Mouse (Mus musculus) urinary bladder, postnatal 36 days (tissue): ENCODE measurements around the gene Nckap5.
"Not testable (repeated sequence)": the region's sequence is repeated elsewhere in the genome, so short reads cannot be mapped to it uniquely, and the experiment has no call there.

Experiments used
- DNase-seq, 2 experiments: peaks; one replicate each; pipeline ENCODE4 v3.0.0; 2022; ENCODE audit warnings: low spot score in 2 of 2, mixed read lengths in 1 of 2

Nckap5 gene

DNA sequence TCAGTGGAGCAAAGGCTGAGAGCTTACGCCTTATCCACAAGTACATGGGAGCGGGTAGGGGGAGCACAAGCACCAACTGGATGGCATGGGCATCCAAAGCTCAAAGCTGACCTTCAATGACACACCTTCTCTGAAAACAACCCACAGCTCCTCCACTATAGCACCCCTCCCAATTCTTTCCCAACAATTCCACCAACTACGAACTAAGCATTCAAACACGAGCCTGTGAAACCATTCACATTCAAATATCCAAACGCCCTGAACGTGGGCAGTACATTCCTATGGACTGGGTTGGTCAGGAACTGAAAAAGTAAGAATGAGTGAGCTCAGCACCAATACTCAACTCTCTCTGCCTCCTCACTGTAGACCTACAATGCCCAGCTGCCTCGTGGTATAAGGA lies 646.8 kb downstream of the Nckap5 start:
- no peak for DNase-seq

DNA sequence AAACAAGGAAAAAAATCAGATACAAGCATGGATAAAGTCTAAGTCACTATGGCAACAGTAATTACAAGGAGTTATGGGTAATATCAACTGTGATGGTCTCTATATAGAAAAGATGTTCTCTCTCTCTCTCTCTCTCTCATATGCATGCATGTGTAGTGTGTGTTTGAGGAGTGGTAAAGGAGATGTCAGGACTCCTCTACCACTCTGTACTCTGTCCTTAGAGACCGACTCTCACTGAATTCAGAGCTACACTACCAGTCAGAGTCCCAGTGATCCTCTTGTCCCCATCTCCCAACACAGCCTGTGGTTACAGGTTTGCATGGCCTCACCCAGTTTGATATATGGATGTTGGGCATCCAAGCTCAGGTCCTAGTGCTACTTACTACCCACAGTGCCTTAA lies 662.0 kb downstream of the Nckap5 start:
- DNase-seq, result no peak

DNA sequence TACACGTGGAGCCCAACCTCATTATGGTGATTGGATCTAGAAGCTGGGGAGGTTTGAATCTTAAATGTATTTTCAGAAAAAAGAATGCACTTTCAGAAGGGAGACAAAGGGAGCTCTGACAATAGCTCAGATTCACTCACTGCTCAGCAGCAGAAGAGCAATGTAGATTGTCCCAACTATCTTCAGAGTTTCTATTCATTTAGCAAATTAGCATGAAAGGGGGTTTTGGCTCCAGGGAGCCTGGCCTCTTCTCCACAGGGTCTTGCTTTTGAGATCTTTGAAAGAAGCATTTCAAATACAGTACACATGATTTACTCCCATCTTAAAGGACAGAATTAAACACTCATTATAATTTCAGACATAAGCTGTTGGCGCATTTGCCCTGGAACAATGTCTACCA lies 662.5 kb downstream of the Nckap5 start:
- no peak for DNase-seq

DNA sequence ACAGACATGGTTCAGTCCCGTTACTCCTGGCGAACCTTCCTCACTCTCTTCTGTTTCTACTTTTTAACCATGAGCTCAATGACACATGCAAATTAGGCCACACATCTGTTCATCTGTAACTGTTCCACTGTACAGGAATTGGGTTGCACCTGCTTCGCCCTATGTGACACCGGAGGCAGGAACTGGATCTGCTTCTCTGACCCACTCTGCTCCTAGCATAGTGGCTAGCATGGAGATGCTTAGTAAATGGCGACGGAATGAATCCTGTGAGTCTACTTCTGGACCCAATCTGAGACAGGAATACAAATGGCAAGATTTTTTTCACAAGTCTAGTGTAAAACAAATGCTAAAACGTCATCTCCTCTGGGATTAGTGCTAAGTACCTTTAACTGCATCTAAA lies 663.1 kb downstream of the Nckap5 start:
- DNase-seq, result no peak

DNA sequence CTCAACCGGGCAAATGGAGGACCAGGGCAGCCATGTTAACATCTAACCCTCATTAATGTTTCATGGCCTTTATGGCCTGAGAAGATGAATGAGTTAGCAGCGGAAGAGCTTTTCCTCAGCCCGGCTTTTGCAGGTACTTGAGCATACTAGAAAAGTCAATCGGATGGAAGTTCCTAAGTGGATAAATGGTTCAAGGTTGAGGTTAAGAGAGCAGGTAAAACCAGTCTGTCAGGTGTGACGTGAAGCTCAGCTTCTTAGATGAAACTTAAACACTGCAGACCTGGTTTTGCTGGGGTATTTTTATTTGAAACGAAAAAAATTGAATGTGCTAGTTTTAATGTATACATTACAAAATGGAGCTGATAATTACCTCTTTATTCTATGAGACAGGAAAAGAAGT lies 671.3 kb downstream of the Nckap5 start:
- peak; percentile 2 to 12 for DNase-seq

DNA sequence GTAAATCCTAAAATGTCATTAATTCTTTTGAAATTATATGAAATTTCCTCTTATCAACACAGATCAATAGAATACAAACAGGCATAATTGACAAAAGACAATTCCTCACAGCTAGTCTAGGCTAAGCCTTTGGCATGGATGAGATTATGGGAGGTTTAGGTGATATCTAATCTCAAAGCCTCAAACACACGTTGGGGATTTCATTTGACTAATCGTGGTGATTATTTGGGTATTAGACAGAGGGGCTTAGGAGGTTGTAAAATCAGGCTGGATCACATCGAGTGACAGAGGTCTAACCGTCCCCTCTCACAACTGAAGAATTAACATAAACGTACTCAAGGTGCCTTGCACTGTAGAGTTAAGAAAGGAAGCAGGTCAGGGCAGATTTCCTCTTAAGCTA lies 674.8 kb downstream of the Nckap5 start:
- DNase-seq, result no peak

DNA sequence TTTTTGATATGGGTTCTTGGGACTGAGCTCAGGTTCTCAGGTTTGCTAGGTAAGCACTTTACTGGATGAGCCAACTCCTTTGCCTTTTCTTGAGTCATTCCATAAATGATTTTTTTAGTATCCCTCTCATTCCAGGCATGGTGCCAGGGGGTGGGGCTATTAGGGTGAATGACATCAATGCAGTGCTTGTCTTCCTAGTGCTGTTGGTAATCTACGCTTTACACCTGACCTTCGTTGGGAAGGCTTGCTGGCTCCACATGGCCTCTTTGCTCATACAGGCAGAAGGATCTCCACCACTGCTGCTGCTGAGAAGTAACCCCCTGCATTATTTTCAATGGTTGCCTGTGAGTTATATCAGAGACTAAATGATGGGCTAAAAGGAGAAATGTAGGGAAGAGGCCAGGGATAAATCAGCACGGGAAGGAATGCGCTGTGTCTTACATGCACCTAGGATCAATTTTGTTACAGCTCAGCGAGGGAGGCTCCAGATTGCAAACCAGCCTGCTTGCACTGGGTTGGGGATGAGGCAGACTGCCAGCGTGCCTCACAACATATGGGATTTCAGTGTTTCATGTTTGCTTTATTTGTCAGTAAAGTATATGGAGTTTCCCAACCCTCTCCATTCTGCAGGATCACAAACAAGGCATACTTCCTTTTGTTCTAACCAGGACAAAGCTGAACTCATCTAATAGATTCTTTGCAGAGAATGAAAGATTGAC lies 676.9 kb downstream of the Nckap5 start:
- DNase-seq, result no peak

DNA sequence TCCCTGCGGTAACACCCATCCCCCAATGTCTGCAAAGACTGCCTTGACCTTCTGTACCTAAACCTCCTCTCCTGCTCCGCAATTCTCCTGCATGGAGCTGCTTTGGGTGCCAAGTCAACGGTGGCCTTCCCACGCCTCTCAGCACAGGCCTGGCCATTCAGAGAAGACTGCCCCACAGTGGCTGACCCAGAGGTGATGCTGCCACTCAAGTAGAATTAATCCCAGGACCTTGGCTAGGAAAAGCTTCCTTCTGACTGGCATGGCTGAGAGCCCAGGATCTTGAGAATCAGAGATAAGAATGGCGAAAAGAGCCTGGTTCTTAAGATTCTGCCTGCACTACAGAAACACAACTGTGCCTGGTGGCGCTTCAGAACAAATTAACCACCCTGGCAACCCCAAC lies 678.4 kb downstream of the Nckap5 start:
- DNase-seq, result no peak

DNA sequence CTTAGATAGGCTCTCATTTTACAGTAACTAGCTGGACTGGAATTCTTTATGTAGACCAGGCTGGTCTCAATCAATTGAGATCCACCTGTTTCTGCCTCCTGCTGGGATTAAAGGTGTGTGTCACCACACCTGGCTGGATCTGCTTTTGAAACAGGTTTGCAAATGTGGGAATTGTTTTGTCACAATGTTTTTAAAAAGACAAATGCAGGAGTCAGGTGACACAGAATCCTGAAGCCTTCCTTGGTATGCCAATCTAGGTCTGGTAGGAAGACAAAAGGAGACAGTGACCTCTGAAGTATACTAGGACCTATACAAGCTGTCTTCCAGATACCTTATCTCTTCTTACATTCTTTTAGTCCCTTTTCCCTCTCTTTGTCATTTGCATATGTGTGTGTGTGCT lies 680.6 kb downstream of the Nckap5 start:
- DNase-seq, result no peak

DNA sequence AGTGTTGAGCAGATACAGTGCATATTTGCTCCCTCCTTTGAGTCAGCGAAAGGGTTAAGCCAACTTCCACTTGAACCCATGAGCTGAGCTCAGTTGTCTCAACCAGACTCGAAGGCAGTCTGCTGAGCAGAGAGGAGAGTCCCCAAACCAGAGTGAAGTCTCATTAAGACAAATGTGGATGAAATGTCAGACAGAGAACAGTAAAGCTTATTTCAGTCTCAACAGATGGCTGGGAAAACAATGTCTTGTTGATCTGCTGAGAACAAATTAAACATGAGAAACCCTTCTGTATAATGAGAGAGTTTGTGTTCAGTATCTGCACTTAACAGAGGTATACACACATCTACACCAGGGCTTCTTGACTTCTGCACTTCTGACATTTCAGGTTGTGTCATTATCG lies 694.9 kb downstream of the Nckap5 start:
- DNase-seq, result no peak

DNA sequence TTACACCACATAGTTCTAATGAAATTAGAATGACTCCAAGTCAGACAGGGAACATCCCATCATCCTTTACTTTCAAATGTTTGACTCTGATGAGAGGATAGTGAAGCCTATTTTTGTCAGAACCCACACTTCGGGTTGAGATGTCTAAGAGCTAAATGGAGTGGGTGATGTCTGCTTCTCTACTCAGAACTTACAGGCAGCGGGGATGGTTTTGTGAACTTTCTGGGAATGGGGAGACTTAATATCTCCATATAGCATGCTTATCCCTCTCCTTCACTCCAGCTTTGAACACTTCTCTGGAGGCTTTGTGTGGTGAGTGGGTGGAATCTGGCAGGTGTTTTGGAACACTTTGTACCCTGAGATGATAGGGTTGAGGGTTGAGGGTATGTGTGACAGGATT lies 698.3 kb downstream of the Nckap5 start:
- DNase-seq, result no peak

DNA sequence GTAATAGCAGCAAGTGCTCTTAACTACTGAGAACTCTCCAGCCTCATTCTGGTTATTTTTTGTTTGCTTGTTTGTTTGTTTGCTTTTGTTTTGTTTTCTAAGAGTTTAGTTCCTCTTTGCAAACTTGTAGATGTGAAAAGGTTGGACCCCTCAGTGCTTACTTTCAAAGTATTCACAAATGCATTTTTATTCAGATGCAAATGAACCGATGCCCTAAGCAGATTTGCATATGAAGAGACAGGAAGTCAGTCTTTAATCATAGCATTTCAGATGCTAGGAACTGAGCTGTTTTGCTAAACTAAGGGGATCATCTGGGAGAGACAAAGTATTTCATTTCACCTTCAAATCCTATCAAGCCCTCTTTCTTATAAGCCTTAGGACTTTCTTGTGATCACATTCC lies 701.5 kb downstream of the Nckap5 start:
- no peak for DNase-seq

DNA sequence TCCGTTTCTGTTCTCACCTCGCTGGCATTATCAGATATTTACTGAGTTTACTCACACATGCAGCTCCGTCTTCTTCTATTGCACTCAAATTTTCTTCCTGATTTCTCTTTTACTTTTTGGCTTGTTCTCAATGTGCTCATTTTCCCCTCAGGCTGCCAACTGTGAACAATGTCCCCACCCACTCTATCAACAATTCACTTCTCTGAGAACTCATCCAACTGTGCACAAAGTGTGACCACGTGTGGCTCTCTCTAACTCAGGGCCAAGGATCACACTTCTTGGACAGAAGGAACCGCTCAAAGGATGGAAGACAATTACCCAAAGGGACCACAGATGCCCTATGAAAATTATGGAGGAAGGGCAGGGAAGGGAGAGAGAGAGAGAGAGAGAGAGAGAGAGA lies 707.5 kb downstream of the Nckap5 start:
- no peak for DNase-seq

DNA sequence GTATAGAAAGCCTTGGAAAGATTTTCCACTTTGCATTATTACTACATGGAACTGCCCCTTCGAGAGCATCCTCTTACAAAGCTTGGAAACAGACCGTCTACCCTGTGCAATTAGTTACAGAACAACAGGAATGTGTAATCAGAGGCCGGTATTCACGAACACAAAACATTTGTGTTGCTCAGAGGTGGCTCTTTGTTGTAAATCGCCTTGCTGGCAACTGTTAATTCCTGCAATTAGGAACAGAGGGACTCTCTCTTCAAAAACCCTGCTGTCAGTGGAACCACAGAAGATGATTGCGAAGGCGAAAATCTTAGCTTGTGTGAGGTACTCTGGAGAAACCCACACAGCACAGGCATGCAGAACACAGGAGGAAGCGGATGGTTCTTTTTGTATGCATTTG lies 710.1 kb downstream of the Nckap5 start:
- no peak for DNase-seq

DNA sequence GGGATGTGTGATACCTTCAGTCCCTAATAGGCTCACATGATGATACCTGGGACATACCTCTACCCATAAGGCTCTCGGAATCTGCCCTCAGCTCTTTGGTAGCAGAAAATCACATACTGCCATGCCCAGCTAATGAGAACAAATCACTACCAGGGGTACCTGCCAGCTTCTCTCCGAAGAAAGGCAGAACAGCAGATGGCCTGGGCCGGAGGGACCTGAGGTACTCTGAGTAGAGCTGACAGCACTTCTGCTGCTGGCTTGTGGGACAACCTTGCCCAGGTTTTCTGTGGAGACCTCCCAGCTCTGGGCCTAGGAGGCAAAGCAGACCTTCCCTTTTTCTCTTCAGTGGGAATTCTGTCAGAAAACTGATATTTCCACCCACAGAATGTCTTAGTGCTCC lies 714.6 kb downstream of the Nckap5 start:
- no peak for DNase-seq

DNA sequence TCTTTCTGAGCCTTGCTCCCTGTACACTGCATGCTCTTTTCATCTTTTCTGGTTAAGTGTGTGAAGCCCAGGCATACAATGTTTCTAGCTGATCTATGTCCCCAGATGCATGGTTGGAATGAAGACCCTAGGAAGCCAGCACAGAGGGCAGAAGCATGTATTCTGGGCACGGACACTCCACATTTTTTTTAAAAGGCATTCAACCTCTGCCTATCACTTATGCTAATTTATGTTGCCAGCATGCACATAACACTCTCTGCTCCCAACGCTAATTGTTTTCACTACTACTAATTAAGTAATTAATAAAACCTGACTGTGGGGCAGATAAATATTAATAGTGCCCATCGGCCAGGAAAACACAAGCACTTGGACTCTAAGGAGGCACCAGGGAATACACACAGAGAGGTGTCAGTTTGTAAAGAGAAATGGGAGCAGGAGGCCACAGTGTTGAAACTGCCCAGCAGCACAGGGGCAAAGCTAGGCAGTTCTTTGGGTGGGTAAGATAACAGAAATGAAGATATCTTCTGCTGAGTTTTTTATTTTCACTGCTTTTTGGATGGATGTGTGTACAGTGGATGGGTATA lies 724.8 kb downstream of the Nckap5 start:
- DNase-seq, result no peak

DNA sequence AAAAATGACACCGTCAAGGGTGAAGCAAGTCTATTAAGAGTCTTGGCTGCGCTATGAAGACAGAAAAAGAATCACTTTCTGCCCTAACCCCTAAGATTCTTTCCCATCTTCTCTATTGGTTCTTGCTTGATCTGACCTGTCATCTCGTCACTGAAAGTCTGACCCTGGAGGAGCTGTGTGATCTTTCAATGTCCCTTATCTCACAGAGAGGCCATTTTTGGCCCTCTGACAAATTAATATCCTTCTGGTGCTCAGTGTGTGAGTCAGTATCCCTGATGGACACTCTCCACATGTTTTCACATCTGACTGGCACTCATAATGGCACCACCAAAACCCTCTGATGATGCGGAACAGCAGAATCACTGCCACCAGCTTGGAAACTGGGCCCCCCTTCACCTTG lies 736.3 kb downstream of the Nckap5 start:
- DNase-seq, result no peak

DNA sequence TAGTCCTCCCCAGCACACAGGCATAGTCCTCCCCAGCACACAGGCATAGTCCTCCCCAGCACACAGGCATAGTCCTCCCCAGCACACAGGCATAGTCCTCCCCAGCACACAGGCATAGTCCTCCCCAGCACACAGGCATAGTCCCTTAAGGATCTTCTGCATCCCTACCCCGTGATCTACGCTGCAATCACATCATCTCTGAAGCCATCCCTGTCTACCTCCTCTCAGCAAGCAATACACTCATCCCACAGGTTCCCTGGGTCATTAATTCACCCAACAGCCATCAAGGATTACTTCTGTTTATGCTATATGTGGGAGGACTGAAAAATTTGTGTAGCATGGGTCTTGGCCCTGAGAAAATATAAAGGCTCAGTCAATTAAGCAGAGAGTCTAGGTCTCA lies 738.6 kb downstream of the Nckap5 start:
- DNase-seq, result not testable (repeated sequence)

DNA sequence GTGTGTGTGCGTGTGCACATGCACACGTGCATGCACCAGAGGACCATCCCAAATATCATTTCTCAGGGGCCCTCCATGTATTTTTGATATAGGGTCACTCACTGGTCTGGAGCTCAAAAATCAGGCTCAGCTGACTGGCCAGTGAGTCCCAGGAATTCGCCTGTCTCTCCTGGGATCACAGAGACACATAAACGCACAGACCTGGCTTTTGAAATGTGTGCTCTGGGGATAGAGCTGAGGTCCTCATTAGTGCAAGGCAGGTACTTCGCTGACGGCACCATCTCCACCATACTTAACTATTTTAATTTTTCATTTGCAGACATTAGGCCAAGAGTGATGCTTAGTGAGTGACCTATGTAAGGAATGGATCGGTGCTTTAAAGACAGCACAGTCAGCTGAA lies 743.4 kb downstream of the Nckap5 start:
- no peak for DNase-seq

DNA sequence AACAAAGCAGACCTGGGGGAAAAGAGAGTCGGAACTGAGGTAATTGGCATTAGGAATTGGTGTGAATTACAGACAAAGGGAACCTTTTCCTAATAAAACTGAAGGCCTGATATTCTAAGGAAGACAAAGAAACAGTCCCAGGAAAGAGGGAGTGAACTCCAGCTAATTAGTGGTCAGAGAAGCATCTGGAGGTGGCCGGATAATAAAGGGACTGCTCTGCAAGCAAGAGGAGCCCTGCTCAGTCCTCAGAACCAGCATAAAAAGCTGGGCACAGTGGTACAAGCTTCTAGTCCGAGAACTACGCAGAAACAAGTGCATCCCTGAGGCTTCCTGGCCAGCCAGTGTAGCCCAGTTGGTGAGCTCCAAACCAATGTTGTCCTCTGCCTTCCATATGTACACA lies 754.3 kb downstream of the Nckap5 start:
- no peak for DNase-seq

DNA sequence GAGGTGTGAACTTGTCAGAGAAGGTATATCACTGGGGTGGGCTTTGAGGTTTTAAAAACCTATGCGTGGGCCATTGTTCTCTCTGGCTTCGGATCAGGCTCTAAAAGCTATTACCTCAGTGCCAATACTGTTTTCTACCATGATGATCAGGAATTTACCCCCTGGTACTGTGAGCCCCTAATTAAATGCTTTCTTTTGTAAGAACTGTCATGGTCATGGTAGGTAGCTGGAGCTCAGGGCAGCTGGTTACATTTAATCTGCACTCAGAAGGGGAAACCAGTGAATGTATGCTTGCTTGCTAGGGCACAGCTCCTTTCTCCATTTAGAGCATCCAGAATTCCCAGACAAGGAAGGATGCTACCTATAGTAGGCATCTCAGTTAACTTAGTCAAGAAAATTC lies 759.7 kb downstream of the Nckap5 start:
- no peak for DNase-seq

DNA sequence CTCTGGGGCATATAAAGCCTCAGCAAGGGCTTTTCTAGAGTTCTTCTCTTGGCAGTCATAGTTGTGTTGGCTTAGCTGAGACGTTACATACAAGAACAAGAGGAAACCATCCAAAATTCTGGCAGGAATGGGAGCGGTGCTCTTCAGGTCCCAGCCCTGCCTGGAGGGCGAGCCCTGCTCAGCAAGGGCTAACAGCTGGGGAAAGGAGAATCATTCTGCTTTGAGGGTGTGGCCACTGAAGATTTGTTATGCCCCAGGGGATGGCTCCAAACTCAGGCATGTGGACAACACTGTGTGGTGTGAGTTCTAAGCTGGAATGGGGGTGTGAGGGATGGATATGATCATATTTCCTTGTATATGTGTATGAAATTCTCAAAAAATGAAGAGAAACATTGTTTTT lies 779.1 kb downstream of the Nckap5 start:
- DNase-seq, result no peak

DNA sequence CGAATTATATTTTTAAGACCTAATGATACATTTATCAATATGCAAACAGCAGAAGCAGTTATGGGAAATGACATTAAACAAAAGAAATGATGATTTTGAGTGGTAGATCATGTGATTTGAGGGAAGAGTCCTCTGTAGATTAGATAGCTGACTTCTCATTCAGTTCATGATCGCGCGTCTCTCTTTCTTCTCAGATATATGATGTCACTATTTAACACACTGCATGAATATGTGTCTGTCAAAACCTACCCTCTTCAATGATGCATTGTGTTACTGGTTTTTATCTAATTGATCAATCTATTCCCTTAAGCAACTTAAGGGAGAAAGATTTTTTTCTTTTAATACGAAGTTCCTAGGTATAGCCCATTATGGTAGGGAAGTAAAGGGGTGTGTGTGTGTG lies 787.7 kb downstream of the Nckap5 start:
- no peak for DNase-seq

DNA sequence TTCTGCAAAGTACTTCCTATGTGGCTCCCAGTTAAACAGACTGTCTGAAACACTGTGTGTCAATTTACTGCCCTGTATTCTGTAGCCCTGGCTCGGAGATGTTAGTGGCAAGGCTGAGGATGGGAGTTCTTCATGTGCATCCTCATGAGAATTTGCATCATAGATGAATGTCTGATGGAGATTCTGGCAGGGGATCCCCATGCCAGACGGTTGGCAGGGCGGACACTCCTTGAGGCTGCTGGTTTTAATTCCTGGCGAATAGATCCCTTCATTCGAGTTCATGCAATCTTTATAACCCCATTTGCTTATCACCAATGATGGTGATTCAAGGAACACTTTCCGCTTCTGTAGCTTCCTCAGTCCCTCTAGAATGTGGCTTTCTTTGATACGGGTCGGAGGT lies 803.1 kb downstream of the Nckap5 start:
- no peak for DNase-seq
